Mouse (Mus musculus) gastrocnemius, postnatal 36 days (tissue): ENCODE data around the gene Gm4756. TPM values are rescaled to one million over a fixed set of nuclear protein-coding genes. Genes with fewer than 3 reads are reported as not detected.
A peak's percentile ranks its signal among the peaks of the same experiment; 100 is the strongest.
"Not testable (repeated sequence)": the region's sequence is repeated elsewhere in the genome, so short reads cannot be mapped to it uniquely, and the experiment has no call there.

Experiments used
- DNase-seq, 2 experiments: peaks; one replicate each; pipeline ENCODE4 v3.0.0; 2022
- intact Hi-C: fragments of 180-260 bp; cut with DNase I; formaldehyde crosslinking; loops from one replicate; pipeline ENCODE4 v1.15.1; 2025
- total RNA-seq, 2 experiments: library from RNA; stranded (reverse); gene quantifications; 2 replicates each; pipeline ENCODE4 v1.2.3; 2021

Gene Gm4756
- total RNA-seq, 2 experiments from 2014 or later = not detected

DNA sequence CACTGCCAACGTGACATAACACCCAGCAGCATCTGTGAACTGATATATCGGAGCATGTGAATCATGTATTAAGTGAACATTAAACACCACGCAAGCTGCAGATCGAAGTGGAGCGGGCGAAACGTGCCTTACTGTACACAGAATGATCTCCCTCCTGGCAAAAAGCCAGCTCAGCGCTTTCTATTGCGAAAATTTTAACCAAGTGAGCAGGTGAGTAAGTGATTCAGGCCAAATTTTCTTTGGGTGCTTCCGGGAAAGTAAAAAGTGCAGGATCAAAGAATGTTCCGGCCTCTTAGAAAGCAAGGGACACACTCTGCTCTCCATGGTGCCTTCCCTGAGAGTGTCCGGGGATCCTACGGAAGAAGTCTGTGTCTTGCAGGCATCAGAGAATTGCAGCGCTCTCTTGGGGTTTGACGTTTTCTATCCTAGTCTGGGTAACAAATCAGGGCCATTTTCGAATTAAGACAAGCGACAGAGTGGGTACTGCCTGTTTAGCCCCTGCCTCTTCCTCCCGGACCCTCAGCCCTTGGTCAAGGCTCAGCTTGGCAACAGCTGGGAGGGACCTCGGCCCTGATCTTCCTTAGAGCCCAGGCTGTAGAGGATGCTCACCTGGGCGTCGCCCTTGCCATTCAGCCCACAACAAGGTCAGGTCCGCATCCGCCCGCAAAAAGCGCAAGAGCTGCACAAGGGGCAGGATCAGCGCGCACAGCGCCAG, 14.7 kb upstream of the Gm4756 start:
- no peak for DNase-seq
- intact Hi-C loops = no loop called here

- no peak for DNase-seq
- intact Hi-C loops = loop anchor here (2.0 to 10.0 kb wide), 4 partner anchors 37 to 551 kb away; no protein-coding TSS in a partner anchor
These were observed 6.3 kb upstream of the Gm4756 start for GRCm38 (mm10) chr12:72655775-72656174.

DNA sequence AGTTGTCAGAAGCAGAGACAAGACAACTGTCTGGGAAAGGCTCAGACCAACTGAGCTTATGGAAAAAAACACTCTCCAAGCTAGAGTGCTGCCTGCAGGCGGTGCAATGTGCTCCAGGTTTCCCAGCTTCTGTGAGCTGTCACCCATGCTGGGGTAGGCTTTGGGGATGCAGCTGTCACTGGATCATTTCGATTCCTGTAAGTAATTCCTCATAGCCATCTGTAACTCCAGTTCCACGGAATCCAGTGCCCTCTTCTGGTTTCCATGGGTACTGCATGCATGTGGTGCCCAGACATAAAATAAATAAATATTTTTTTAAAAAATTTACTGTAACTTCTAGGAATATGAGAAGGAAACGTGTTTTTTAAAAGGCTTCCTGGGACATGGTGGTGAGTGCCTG, 5.2 kb upstream of the Gm4756 start:
- peak; percentile 23 to 38 for DNase-seq

GRCm38 (mm10) chr12:72648921-72649320, 540 bp downstream of the Gm4756 start:
- intact Hi-C loops = no loop called here
- DNase-seq = no peak

More for the DNA sequence above, 5.2 kb upstream of the Gm4756 start:
- intact Hi-C loops = loop anchor here (2.0 to 10.0 kb wide), 5 partner anchors 38 to 550 kb away; partner anchors contain the start of gene Pcnx4

DNA sequence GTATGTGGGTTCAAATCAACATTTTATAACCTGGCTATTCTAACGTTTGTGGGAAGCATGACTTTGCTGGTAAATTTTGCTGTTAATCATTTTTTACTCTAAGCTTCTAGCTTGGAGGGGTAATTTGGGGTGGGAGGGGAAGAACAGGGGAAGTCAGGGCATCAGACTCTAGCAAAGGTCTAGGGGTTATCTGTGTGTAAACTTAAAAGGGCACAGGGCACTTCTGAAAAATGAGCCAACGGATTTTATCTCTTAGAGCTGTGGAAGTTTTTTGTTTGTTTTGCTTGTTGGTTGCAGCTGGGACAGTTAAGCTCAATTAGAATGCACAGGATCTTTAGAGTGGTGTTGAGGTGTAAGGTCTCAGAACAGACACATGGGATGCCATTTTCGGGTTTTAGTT, 11.4 kb downstream of the Gm4756 start:
- intact Hi-C loops = no loop called here
- DNase-seq = no peak

DNA sequence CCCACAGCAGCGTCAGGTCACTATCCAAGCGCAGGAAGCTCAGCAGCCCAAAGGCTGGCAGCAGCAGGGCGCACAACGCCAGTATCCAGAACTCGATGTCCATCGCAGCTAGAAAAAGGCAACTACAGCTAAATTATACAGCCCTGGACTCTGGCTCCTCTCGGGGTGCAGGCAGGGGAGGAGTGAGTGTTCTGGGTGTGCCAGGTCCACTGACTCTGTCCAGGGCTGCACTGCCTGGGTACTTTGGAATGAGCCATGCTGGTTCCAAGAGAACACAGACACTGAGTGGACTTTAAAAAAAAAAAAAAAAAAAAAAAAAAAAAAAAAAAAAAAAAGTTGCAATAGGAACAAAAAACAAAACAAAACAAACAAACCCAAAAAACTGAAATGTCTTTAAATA, 20.7 kb downstream of the Gm4756 start:
- DNase-seq = no peak

GRCm38 (mm10) chr12:72622853-72623496, 26.5 kb downstream of the Gm4756 start:
- intact Hi-C loops = no loop called here

More for the DNA sequence above, 20.7 kb downstream of the Gm4756 start:
- intact Hi-C loops = no loop called here

GRCm38 (mm10) chr12:72621441-72621840, 28.0 kb downstream of the Gm4756 start:
- no peak for DNase-seq
- intact Hi-C loops = no loop called here

More at GRCm38 (mm10) chr12:72622853-72623496, 26.5 kb downstream of the Gm4756 start:
- no peak for DNase-seq

DNA sequence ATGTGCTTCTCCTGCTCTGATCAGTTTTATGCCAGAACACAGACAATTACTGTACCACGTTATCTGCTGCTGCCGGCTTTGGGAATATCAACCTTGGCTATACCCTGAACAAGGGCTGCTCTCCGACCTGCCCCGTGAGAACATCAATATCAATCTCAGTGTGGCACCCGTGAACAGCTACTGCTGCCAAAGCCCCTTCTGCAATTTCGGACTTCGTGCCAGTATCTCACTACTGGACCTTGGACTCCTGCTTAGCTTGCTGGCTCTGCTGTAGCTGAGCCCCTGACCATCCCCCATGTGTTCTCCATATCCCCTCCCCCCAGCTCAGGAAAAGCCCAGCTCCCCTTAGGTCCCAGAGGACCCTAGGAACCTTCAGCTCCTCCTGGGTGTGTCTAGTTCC, 28.6 kb downstream of the Gm4756 start:
- intact Hi-C loops = no loop called here
- no peak for DNase-seq

DNA sequence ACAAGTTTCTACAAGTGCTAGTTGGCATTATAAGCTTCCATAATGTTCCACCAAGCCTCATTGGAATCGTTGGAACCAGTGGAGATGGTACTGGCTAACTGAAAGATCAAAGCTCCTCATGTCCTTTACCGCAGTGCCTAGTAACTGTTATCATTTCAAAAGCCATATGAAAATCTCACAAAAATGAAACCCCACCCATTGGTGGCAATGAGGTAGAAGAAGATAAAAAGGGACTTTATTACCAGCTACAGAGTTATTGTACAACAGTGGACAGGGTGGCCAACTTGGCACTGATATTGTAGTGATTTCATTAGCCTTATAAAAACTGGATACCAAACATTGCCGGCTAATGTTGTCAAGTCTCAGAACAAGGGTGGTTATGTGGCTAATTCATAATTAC, 37.4 kb downstream of the Gm4756 start:
- DNase-seq = no peak
- intact Hi-C loops = no loop called here

DNA sequence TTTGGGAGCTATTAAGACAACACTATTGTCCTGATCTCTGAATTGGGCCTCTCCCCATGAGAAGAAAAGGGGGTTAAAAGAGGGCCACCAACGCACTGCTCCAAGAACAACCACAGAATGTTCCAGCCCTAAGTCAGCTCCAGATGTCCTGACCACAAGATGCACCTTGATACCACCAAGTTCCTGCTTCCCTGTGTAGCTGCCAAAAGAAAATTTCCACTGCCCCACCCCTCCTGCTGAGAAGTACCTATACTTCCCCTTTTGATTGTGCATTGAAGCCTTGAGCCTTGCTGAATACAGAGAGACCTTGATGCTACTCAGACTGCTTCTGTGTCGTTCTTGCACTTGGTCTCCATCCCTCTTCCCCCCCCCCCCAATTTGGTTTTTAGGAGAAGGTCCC, 50.7 kb downstream of the Gm4756 start:
- DNase-seq, intact Hi-C loops: not testable (repeated sequence)

- intact Hi-C loops = no loop called here
- no peak for DNase-seq
These were observed 55.5 kb downstream of the Gm4756 start for GRCm38 (mm10) chr12:72594001-72594400.

DNA sequence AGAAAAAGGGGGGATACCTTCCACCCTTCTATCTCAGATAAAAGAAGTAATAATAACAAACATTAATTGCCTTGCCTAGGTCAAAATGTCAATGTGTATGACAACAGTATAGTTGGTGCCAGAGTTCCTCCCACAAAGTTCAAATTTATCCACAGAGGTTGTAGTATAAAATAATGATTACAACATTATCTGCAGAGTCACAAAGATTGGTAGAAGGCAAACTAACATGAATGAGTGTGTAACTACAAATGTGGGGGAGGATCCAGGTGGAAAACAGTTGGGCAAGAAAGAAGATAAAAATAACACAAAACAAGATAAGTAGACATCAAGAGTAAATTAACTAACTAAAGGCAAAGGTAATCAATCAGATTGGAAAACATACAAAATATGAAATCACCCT, 56.5 kb downstream of the Gm4756 start:
- no peak for DNase-seq
- intact Hi-C loops = no loop called here

- DNase-seq = no peak
- intact Hi-C loops = no loop called here
These were observed 64.1 kb downstream of the Gm4756 start for GRCm38 (mm10) chr12:72585339-72585738.

DNA sequence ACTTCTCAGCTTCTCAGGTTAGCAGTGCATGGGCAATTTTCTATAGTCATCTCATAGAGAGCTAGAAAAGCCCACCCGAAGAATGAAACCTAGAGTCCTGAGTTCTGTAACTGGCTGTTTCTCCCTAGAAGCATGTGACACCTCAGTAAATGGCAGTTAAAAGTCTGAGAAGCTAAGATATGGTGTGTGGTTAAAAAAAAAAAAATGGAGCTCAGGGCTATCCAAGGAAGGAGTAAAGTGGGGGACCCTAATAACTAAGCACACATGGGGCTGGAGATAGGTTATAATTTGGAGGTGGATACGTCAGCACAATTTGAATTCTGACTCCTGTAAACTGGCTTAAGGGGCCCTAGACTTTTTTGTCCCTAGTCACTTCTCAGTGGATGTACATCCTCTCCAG, 66.4 kb downstream of the Gm4756 start:
- intact Hi-C loops = no loop called here
- DNase-seq = no peak

GRCm38 (mm10) chr12:72582021-72582420, 67.4 kb downstream of the Gm4756 start:
- intact Hi-C loops = no loop called here
- no peak for DNase-seq

DNA sequence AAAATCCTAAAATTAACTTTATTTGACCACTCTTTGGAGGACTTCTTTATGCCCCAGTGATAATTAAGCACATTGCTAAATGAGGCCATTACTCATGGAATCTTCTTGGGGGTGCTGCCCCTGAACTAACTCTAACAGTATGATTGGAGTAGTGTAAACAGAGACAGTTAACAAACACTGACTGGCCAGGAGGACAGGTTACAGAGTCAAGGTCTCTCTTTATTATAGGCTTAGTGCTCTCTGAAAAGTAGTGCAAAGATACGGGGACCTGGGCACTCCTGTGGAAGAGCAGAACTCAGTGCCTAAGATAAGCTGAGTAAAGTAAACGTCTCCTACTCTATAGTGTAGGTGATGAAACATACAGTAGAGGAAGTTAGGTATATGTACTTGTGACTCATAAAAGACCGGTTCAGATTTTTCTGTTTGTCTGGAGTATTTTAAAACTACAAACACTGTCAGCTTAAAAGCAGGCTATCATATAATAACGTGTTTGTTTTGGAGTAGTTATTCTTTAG, 85.1 kb downstream of the Gm4756 start:
- no peak for DNase-seq
- intact Hi-C loops = no loop called here

DNA sequence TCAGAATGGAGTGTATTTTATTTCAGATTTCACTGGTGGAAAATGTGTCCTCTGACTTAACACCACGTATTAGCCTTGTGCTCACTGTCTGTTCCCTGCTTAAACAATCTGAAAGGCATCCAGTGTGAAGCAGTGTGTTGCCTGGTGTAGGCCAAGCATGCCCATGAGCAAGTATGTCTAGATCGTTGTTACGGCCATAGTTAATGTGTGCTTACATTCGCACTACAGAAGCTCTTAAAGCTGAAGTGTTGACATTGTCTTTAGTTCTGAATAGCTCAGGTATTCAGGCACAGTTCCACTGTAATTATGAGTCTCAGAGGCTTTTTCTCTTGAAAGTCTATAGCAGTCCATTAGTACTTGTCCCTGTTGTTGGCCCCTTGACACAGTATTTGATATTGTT, 95.1 kb downstream of the Gm4756 start:
- DNase-seq = no peak
- intact Hi-C loops = no loop called here

GRCm38 (mm10) chr12:72538571-72538970, 110.9 kb downstream of the Gm4756 start:
- no peak for DNase-seq
- intact Hi-C loops = loop anchor here (5.0 to 10.0 kb wide), 2 partner anchors 114 to 156 kb away; no protein-coding TSS in a partner anchor

GRCm38 (mm10) chr12:72536021-72536597, 113.4 kb downstream of the Gm4756 start, which contains the start of gene Pcnx4:
Gene Pcnx4 (plus strand): TSS chr12:72536383.
- peak; percentile 96 to 98 for DNase-seq
- intact Hi-C loops = loop anchor here (5.0 to 10.0 kb wide), 2 partner anchors 116 to 159 kb away; no protein-coding TSS in a partner anchor

GRCm38 (mm10) chr12:72535599-72535998, 113.9 kb downstream of the Gm4756 start:
- intact Hi-C loops = loop anchor here (5.0 to 10.0 kb wide), 2 partner anchors 117 to 159 kb away; no protein-coding TSS in a partner anchor
- DNase-seq = no peak
